Mouse (Mus musculus): Measurements from ENCODE around the gene Hesx1. TPM values are rescaled to one million over a fixed set of nuclear protein-coding genes. Genes with fewer than 3 reads are reported as not detected.

The Hesx1 gene
- not detected for polyA plus RNA-seq (2014; fragmentation: Illumina TruSeq; extraction: RNeasy Lipid Tissue Mini Kit (QIAGEN cat#74804); ENCODE audit: low replicate concordance)

DNA sequence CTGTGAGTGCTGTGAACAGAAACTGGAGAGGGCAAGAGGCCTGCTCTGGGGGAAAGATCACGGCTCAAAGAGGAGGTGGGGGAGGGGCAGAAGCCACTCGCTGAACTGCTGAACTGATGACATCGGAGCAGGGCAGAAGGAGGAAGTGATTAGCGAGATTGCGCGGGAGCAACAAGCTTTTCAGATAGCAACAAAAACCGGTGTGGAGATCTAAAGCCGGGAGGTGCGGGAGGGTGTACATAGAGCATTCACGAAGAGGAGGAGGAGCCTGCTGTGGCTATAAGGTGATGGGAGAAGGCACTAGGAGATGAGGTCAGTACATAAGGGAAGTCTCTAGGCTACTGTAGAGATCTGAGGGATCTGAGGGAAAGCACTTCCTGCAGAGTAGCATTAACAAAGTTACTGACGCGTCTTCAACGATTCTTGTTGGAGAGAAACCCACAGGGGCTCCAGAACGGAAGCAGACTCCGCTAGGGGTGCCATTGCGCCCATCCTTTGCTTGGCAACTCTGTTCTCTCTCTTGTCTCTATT lies at the start of gene Hesx1:
Gene Hesx1, plus strand, starts transcription at position 206 of the 531 bp plus-strand sequence.

DNA sequence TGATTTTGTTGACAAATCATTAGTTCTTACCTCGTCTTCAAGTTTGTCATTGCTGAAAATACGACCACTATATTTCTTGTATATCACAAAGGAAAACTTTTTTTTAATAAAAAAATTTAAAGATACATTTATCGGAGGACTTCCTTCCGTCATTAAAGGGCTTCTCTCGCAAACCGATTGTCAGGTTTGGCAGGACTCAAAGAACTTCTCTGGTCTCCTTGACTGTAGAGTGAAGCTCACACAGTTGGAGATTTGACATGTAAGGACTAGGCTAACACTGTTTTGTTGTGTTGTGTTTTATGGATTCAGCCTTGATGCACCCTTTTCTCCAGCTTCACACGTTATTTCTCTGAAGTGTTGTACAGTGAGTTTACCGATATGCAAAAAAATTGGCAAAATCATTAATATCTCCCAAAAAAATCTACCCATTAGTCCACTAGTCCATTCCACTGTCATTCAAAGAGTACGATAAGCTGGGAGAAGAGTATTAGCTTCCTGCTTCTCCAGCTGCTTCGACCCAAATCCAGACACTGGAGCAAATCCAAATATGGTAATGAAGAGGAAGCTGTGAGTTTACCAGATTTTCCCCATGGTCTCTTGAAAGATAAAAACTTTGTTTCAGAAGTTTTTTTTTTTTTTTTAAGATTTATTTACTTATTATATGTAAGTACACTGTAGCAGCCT lies 23.0 kb upstream of the Hesx1 start, which contains the start of gene Appl1:
Gene Appl1, minus strand, starts transcription at position 127 of the 684 bp plus-strand sequence.

DNA sequence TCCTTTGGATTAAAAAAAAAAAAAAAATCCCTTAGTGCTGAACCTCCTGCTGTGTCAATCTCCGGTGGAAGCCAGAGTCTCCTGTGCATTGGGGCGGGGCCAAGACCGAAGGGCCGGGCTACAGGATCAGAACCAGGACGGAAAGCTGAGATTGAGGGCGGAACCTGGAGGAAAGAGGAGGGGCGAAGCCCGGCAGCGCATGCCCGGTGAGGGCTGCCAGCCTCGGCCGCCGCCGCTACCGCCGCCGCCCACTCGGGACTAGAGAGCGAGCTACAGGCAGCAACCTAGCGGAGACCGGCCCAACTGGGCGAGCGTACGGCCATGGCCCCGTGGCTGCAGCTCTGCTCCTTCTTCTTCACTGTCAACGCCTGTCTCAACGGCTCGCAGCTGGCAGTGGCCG lies 44.6 kb downstream of the Hesx1 start, which contains the start of gene Il17rd:
Gene Il17rd, plus strand, starts transcription at position 159 of the 400 bp plus-strand sequence.

Other genes starting within 250 kb of the Hesx1 start
- not detected for gene Asb14, start 99.9 kb upstream of the Hesx1 start, polyA plus RNA-seq (2014; fragmentation: Illumina TruSeq; extraction: RNeasy Lipid Tissue Mini Kit (QIAGEN cat#74804); ENCODE audit: low replicate concordance)
- 33.0 TPM for gene Appl1, start 23.2 kb upstream of the Hesx1 start, polyA plus RNA-seq (2014; fragmentation: Illumina TruSeq; extraction: RNeasy Lipid Tissue Mini Kit (QIAGEN cat#74804); ENCODE audit: low replicate concordance)
- 2.4 TPM for gene Il17rd, start 44.5 kb downstream of the Hesx1 start, polyA plus RNA-seq (2014; fragmentation: Illumina TruSeq; extraction: RNeasy Lipid Tissue Mini Kit (QIAGEN cat#74804); ENCODE audit: low replicate concordance)
- gene Arhgef3, start 120.5 kb downstream of the Hesx1 start, polyA plus RNA-seq (2014; fragmentation: Illumina TruSeq; extraction: RNeasy Lipid Tissue Mini Kit (QIAGEN cat#74804); ENCODE audit: low replicate concordance), result 15.1 TPM

Data from small intestine, adult 10 weeks (tissue).